Mouse (Mus musculus): ENCODE measurements around the gene Gm49318. TPM values are rescaled to one million over a fixed set of nuclear protein-coding genes. Genes with fewer than 3 reads are reported as not detected.
"Not testable (repeated sequence)": the region's sequence is repeated elsewhere in the genome, so short reads cannot be mapped to it uniquely, and the experiment has no call there.

The Gm49318 gene
- polyA plus RNA-seq, 1 experiment: 0.21 TPM

DNA sequence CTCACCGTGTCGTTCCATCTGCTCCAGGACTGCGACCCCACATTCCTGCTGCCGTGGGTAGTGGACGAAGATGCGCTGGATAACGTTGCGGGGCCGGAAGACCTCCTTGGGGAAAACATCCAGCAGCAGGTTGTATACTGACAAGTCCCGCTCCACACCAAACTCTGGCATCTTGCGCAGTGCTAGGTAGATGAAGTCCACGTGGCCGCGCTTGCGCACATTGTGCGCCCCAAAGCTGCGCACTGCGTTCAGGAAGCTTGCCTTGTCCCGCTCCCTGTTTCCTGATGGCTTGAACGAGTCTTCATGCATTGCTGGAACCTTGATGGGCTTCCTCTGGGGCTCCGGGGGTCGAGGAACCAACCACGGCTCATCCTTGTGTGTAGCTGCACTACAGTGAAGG, 5.2 kb upstream of the Gm49318 start:
- H3K4me3 ChIP-seq (ENCODE audit: insufficient read depth, low read length): no peak overlapping the region
- H3K27ac ChIP-seq (ENCODE audit: insufficient read depth, low read length): no peak overlapping the region

GRCm38 (mm10) chr9:22075778-22076177, 4.7 kb upstream of the Gm49318 start:
- H3K27ac ChIP-seq (ENCODE audit: insufficient read depth, low read length); H3K4me3 ChIP-seq (ENCODE audit: insufficient read depth, low read length); H3K4me1 ChIP-seq (ENCODE audit: control insufficient read depth, insufficient read depth, low read length): not testable (repeated sequence)

More for the DNA sequence above, 5.2 kb upstream of the Gm49318 start:
- TF ChIP-seq CTCF (IDR thresholded peaks at IDR 0.05; ENCODE audit: extremely low read depth, insufficient read depth, low read length): no peak
- TF ChIP-seq POLR2A (IDR thresholded peaks at IDR 0.05; ENCODE audit: extremely low read depth, insufficient read depth, low read length): no peak
- no peaks in the 10 kb centered on the region for H3K4me1 ChIP-seq (ENCODE audit: control insufficient read depth, insufficient read depth, low read length)

- H3K4me1 ChIP-seq (ENCODE audit: control insufficient read depth, insufficient read depth, low read length): no peaks in the 10 kb centered on the region
- TF ChIP-seq CTCF (IDR thresholded peaks at IDR 0.05; ENCODE audit: extremely low read depth, insufficient read depth, low read length) (no peak), POLR2A (IDR thresholded peaks at IDR 0.05; ENCODE audit: extremely low read depth, insufficient read depth, low read length) (no peak)
- no peak overlapping the region for H3K4me3 ChIP-seq (ENCODE audit: insufficient read depth, low read length)
- H3K27ac ChIP-seq (ENCODE audit: insufficient read depth, low read length): no peak overlapping the region
Measured at GRCm38 (mm10) chr9:22072276-22072675, 1.2 kb upstream of the Gm49318 start.

DNA sequence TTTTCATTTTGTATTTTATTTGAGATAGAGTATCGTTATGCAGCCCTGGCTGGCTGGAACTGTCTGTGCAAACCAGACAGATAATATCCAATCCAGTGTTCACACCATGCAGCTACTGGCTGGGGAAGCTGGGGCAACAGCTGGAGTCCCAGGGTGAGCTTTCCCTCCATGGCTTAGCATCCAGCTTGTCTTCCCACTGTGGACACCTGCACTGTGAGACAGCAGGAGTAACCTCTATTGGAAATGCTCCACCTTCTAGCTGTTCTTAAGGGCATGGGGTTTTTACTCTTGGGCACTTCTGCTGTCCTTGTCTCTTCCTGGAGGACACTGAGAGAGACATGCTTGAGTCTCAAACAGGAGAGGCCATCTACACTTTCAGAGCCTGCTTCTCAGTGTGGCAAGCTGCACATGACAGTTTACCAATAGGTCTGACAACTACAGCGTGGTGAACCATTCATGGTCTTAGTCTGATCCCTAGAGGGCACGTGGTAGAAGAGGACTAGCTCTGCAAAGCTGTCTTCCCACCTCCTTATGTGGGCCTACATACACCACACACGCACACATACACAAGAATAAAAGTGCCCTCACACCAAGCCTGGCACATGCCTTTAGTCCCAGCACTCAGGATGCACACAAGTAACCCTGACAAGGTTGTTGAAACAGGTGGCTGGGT, 1.0 kb downstream of the Gm49318 start:
- Histone ChIP-seq H3K4me3 (ENCODE audit: insufficient read depth, low read length) (peak overlapping the region; percentile 48), H3K4me1 (ENCODE audit: control insufficient read depth, insufficient read depth, low read length) (no peaks in the 10 kb centered on the region), H3K27ac (ENCODE audit: insufficient read depth, low read length) (no peak overlapping the region)
- TF ChIP-seq POLR2A (IDR thresholded peaks at IDR 0.05; ENCODE audit: extremely low read depth, insufficient read depth, low read length): no peak
- no peak for TF ChIP-seq CTCF (IDR thresholded peaks at IDR 0.05; ENCODE audit: extremely low read depth, insufficient read depth, low read length)

DNA sequence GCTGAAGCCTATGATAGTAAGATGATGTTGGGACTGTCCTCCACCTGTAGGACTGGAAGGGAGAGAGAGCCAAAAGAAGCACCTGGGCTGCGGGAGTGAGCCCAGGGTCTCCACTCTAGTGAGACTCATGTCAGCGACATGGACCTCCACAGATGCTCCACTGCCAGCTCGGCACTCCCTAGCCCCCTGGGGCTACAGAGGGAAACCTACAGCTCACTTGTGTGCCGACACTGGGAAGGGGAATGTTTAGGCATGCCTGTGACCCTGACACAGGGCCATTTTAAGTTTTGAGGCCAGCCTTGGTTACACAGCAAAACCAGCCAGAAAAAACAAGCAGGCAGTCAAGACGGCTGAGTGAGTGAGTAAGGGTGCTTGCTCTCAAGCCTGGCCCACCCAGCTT, 3.9 kb downstream of the Gm49318 start:
- no peak overlapping the region for H3K27ac ChIP-seq (ENCODE audit: insufficient read depth, low read length)
- H3K4me1 ChIP-seq (ENCODE audit: control insufficient read depth, insufficient read depth, low read length): no peaks in the 10 kb centered on the region
- H3K4me3 ChIP-seq (ENCODE audit: insufficient read depth, low read length): no peak overlapping the region
- TF ChIP-seq POLR2A (IDR thresholded peaks at IDR 0.05; ENCODE audit: extremely low read depth, insufficient read depth, low read length) (no peak), CTCF (IDR thresholded peaks at IDR 0.05; ENCODE audit: extremely low read depth, insufficient read depth, low read length) (no peak)

DNA sequence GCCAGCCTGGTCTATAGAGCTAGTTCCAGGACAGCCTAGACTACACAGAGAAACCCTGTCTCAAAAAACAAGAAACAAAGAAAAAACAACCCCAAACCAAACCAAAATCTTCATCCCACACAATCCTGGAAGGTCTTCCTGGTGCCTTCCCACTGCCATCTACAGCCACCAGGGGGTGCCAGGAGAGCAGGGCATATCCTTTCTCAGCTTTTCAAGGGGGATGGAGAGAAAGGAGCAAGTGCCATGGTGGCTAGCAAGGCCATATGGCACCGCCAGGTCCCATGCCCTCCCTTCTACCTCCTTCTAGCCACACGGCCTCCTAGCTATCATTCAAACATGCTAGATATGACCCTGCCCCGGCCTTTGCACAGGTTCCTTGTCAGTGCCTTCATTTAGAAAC, 4.6 kb downstream of the Gm49318 start:
- H3K27ac ChIP-seq (ENCODE audit: insufficient read depth, low read length): no peak overlapping the region
- 0 out of 2 replicates have a peak, but pooled peaks cover 2% of the 10 kb centered on the region for H3K4me1 ChIP-seq (ENCODE audit: control insufficient read depth, insufficient read depth, low read length)
- TF ChIP-seq CTCF (IDR thresholded peaks at IDR 0.05; ENCODE audit: extremely low read depth, insufficient read depth, low read length): peak; percentile 74
- TF ChIP-seq POLR2A (IDR thresholded peaks at IDR 0.05; ENCODE audit: extremely low read depth, insufficient read depth, low read length): no peak
- H3K4me3 ChIP-seq (ENCODE audit: insufficient read depth, low read length): no peak overlapping the region

DNA sequence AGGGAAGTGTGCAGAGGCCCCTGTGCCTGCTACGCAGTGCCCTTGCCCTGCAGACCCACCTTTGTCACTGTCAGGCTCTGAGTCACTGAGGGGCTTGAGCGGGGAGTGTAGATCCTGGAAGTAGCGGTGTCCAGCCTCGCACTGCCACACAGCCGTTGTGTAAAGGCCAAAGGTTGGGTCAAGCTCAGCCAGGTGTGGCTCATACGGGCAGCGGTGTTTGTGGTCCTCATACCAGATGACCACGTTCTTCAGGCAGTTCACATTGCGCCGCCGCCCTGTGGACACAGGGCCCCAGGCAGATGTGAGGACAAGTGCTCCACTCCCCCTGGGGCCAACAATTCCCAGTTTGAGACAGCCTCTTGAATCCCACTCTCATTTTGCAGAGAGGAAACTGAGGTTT, 5.4 kb downstream of the Gm49318 start:
- Histone ChIP-seq H3K4me3 (ENCODE audit: insufficient read depth, low read length) (no peak overlapping the region), H3K27ac (ENCODE audit: insufficient read depth, low read length) (no peak overlapping the region), H3K4me1 (ENCODE audit: control insufficient read depth, insufficient read depth, low read length) (0 out of 2 replicates have a peak, but pooled peaks cover 2% of the 10 kb centered on the region)
- TF ChIP-seq CTCF (IDR thresholded peaks at IDR 0.05; ENCODE audit: extremely low read depth, insufficient read depth, low read length) (no peak), POLR2A (IDR thresholded peaks at IDR 0.05; ENCODE audit: extremely low read depth, insufficient read depth, low read length) (no peak)

DNA sequence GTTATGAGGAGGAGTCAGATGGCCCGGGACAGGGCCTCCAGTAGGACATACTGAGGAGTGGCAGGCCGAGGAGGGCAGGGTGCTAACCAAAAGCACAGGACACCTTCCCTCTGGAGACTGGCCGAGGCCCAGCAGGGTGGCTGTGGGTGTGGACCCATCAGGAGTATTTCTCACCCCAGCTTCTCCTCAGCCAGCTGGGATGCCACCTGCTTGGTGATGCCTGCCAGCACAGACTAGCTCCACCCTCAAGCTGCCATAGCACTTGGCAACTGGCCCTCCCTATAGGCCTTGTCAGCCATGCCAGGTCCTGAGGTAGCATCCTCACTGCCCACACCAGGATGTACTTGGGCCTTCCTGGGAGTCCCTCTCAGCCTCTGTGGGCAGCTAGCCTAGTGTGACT, 6.7 kb downstream of the Gm49318 start:
- H3K4me1 ChIP-seq (ENCODE audit: control insufficient read depth, insufficient read depth, low read length): 0 out of 2 replicates have a peak, but pooled peaks cover 2% of the 10 kb centered on the region

GRCm38 (mm10) chr9:22061339-22061738, 9.7 kb downstream of the Gm49318 start:
- TF ChIP-seq POLR2A (IDR thresholded peaks at IDR 0.05; ENCODE audit: extremely low read depth, insufficient read depth, low read length) (no peak), CTCF (IDR thresholded peaks at IDR 0.05; ENCODE audit: extremely low read depth, insufficient read depth, low read length) (no peak)
- H3K4me3 ChIP-seq (ENCODE audit: insufficient read depth, low read length): no peak overlapping the region
- no peak overlapping the region for H3K27ac ChIP-seq (ENCODE audit: insufficient read depth, low read length)
- 0 out of 2 replicates have a peak, but pooled peaks cover 2% of the 10 kb centered on the region for H3K4me1 ChIP-seq (ENCODE audit: control insufficient read depth, insufficient read depth, low read length)

More for the DNA sequence above, 6.7 kb downstream of the Gm49318 start:
- no peak overlapping the region for H3K27ac ChIP-seq (ENCODE audit: insufficient read depth, low read length)
- TF ChIP-seq CTCF (IDR thresholded peaks at IDR 0.05; ENCODE audit: extremely low read depth, insufficient read depth, low read length) (no peak), POLR2A (IDR thresholded peaks at IDR 0.05; ENCODE audit: extremely low read depth, insufficient read depth, low read length) (no peak)
- no peak overlapping the region for H3K4me3 ChIP-seq (ENCODE audit: insufficient read depth, low read length)

GRCm38 (mm10) chr9:22058011-22058424, 13.0 kb downstream of the Gm49318 start:
- no peak for TF ChIP-seq CTCF (IDR thresholded peaks at IDR 0.05; ENCODE audit: extremely low read depth, insufficient read depth, low read length)
- no peak for TF ChIP-seq POLR2A (IDR thresholded peaks at IDR 0.05; ENCODE audit: extremely low read depth, insufficient read depth, low read length)
- H3K4me3 ChIP-seq (ENCODE audit: insufficient read depth, low read length): no peak overlapping the region
- 0 out of 2 replicates have a peak, but pooled peaks cover 2% of the 10 kb centered on the region for H3K4me1 ChIP-seq (ENCODE audit: control insufficient read depth, insufficient read depth, low read length)
- no peak overlapping the region for H3K27ac ChIP-seq (ENCODE audit: insufficient read depth, low read length)

All from cortical plate, adult 2 months (tissue).